Mouse (Mus musculus) adrenal gland, postnatal 4 days (tissue): ENCODE results near the gene Olfr786. TPM values are rescaled to one million over a fixed set of nuclear protein-coding genes. Genes with fewer than 3 reads are reported as not detected.

Experiments
- DNase-seq, 2 experiments: peaks; one replicate each; pipeline ENCODE4 v3.0.0; 2021 to 2022; ENCODE audit warnings: low spot score in 2 of 2, mixed read lengths in 2 of 2
- long read RNA-seq, 2 experiments: library from polyadenylated mRNA; stranded (forward); transcript quantifications; one replicate each; pipeline ENCODE4 v2.0.0; 2021
- total RNA-seq, 2 experiments: library from RNA; stranded (reverse); gene quantifications; 2 replicates each; pipeline ENCODE4 v1.2.3; 2021

Olfr786 gene
- not detected for total RNA-seq
- long read RNA-seq, experiment 1, result 0 reads
- long read RNA-seq, experiment 2, result 0 reads

DNA sequence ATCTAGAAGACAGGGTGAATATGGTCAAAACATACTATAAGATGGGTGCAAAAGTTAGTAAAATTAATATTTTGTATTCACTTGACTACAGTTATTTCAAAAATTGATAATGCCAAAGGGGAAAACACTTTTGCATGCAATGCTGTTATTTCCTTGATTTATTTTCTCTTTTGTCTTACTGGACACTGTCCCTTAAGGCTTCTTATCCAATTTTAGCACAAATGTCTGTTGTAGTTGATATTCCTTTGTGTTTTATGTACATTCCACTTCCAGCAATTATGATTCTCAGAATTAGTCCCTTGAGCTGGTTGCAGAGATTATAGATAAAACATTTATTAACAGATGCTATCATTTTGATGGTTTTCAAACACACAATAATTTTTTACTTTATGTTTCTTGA, at the start of gene Olfr786:
Olfr786 (plus strand) TSS at position 301 of the 400 bp plus-strand sequence.
- no peak for DNase-seq

DNA sequence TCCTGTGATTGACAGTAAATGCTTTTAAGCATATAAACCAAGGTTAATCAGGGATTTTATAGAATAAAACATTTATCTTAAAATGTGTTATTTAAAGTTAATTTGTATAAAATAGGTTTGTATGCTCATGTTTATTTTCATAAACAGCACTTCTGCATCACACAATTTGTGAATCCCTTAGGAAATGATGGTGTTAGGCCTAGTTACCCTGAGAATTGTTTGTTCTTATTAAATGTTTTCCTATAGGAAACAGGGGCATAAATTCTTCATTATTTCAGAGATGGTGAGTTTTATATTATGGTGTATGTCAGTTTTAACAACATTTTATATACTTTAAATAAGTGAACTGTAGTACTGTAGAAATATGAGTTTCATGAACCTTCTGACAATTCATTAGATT, 43.3 kb upstream of the Olfr786 start, which contains the start of gene Olfr784:
Olfr784 (plus strand) TSS at position 301 of the 400 bp plus-strand sequence.
- no peak for DNase-seq

GRCm38 (mm10) chr10:129400892-129401291, 26.2 kb upstream of the Olfr786 start:
- DNase-seq, result no peak

- no peak for DNase-seq
Measured at GRCm38 (mm10) chr10:129405126-129405525, 22.0 kb upstream of the Olfr786 start, which contains the start of gene Olfr785. TSS of gene Olfr785 (plus strand) at chr10:129405426.

GRCm38 (mm10) chr10:129461562-129461961, 34.5 kb downstream of the Olfr786 start, which contains the start of gene Olfr787:
TSS of gene Olfr787 (plus strand) at chr10:129461862.
- no peak for DNase-seq

DNA sequence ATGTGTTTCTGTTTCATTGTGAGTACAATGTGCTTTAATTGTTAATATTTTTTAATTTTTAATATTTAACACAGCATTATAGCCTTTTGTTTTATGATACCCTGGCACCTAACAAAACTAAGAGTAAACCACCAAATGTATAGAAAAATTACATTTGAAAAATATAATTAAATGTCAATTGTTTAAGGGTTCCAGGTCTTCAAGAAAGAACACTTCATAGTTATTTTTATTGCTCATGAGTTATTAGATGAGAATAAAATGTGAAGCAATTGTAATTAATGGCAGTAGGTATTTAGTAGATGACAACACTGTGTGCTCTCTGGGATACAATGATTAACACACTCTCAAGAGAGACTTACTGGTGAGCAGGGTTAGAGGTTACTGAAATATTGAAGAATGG, 43.6 kb downstream of the Olfr786 start, which contains the start of gene Olfr788:
Olfr788 (plus strand) TSS at position 301 of the 400 bp plus-strand sequence.
- DNase-seq, result no peak

GRCm38 (mm10) chr10:129473256-129473655, 46.1 kb downstream of the Olfr786 start:
- DNase-seq, result no peak

- DNase-seq, result no peak
Measured at GRCm38 (mm10) chr10:129473723-129474122, 46.6 kb downstream of the Olfr786 start.

- no peak for DNase-seq
Measured at GRCm38 (mm10) chr10:129484452-129484851, 57.3 kb downstream of the Olfr786 start, which contains the start of gene Olfr789. TSS of gene Olfr789 (plus strand) at chr10:129484752.

Other genes starting within 250 kb of the Olfr786 start
- gene Olfr772, start 249.4 kb upstream of the Olfr786 start, total RNA-seq, result not detected
- not detected for gene Olfr773, start 239.9 kb upstream of the Olfr786 start, total RNA-seq
- not detected for gene Olfr774, start 191.1 kb upstream of the Olfr786 start, total RNA-seq
- not detected for gene Olfr775, start 178.9 kb upstream of the Olfr786 start, total RNA-seq
- gene Olfr776, start 168.2 kb upstream of the Olfr786 start, total RNA-seq, result not detected
- gene Olfr777, start 155.8 kb upstream of the Olfr786 start, total RNA-seq, result not detected
- gene Olfr780, start 109.2 kb upstream of the Olfr786 start, total RNA-seq, result not detected
- gene Olfr781, start 98.5 kb upstream of the Olfr786 start, total RNA-seq, result not detected
- not detected for gene Olfr782, start 78.5 kb upstream of the Olfr786 start, total RNA-seq
- gene Olfr784, start 43.2 kb upstream of the Olfr786 start, total RNA-seq, result under 1 TPM in 1 of 2 experiments, not detected in 1; 0.08 TPM
- not detected for gene Olfr785, start 21.9 kb upstream of the Olfr786 start, total RNA-seq
- gene Olfr787, start 34.6 kb downstream of the Olfr786 start, total RNA-seq, result not detected
- not detected for gene Olfr788, start 43.7 kb downstream of the Olfr786 start, total RNA-seq
- gene Olfr789, start 57.4 kb downstream of the Olfr786 start, total RNA-seq, result not detected
- gene Olfr790, start 71.2 kb downstream of the Olfr786 start, total RNA-seq, result not detected
- not detected for gene Olfr791, start 94.5 kb downstream of the Olfr786 start, total RNA-seq
- not detected for gene Olfr792, start 111.9 kb downstream of the Olfr786 start, total RNA-seq
- not detected for gene Olfr794, start 140.3 kb downstream of the Olfr786 start, total RNA-seq
- gene Olfr796, start 185.3 kb downstream of the Olfr786 start, total RNA-seq, result not detected
- not detected for gene Olfr798, start 200.6 kb downstream of the Olfr786 start, total RNA-seq
- gene Olfr799, start 210.2 kb downstream of the Olfr786 start, total RNA-seq, result not detected
- gene Olfr800, start 230.4 kb downstream of the Olfr786 start, total RNA-seq, result not detected
- gene Olfr801, start 246.6 kb downstream of the Olfr786 start, total RNA-seq, result not detected